Mouse (Mus musculus) embryonic stem cell, embryonic (primary cell): ENCODE measurements at regions not wholly inside any gene's neighbourhood (a gene's known extent, or its start where the extent isn't known, plus 50 kb on each side); places are given as distances from the start of the nearest gene placed in this dataset.
"Not testable (repeated sequence)": the region's sequence is repeated elsewhere in the genome, so short reads cannot be mapped to it uniquely, and the experiment has no call there.

Source experiments
- CTCF ChIA-PET, 4 experiments: fragments of 300-600 bp in 2 of 4; fragments of 350-600 bp in 2 of 4; sonication (Branson Sonifier 250); formaldehyde crosslinking; loops; one replicate each; lab custom pipeline; 2022; ENCODE audit warnings: inconsistent platforms in 2 of 4; lab: Charles Lee
- POLR2A ChIA-PET, 4 experiments: fragments of 300-600 bp in 2 of 4; fragments of 350-600 bp in 2 of 4; sonication (Branson Sonifier 250); formaldehyde crosslinking; loops; one replicate each; lab custom pipeline; 2022; ENCODE audit warnings: antibody characterized with exemption in 4 of 4, inconsistent platforms in 1 of 4; lab: Charles Lee

GRCm38 (mm10) chr15:42047088-42047976, 1913.2 kb downstream of the 9330182O14Rik start:
- POLR2A ChIA-PET, result no interaction called here
- CTCF ChIA-PET, result no interaction called here

- POLR2A ChIA-PET, result no interaction called here
- CTCF ChIA-PET, result no interaction called here
These were observed 1922.6 kb downstream of the 9330182O14Rik start for GRCm38 (mm10) chr15:42056772-42057171.

DNA sequence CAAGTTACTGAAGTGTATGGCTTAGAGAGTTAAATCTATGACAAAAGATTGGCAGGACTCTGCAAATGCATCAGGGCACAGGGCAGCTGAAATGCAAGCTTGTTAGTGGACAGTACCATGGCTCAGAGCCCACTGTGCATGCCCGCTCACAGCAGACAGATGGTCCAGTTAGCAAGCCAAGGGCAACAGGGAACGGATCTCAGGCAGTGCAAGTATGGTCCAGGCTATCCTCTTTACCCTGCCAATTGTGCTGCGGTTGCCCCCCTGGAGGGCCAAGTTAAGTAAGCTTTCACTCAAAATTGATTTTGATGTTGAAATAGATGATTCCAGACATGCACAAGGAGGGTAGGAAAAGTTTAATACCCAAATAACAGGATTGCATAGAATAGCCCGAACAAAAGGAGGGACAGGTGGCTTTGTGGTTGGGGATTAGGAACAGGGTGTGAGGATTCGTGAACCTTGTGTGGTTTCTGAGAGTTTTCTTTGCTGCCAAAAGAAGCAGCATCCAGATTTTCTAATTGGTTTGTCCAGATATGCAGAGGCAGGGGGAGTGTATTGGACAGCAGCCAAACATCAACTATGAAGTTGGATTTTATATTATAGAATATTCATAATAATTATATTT, 1934.2 kb downstream of the 9330182O14Rik start:
- CTCF ChIA-PET, result no interaction called here
- POLR2A ChIA-PET, result interaction anchor here in 1 of 4 experiments (0.6 kb wide), 1 partner anchor 144 kb away, joined by 3 read pairs; no protein-coding TSS in a partner anchor

- CTCF ChIA-PET, result no interaction called here
- POLR2A ChIA-PET, result no interaction called here
These were observed 1934.9 kb downstream of the 9330182O14Rik start for GRCm38 (mm10) chr15:42069072-42069471.

- CTCF ChIA-PET, result no interaction called here
- POLR2A ChIA-PET, result no interaction called here
These were observed 1939.3 kb downstream of the 9330182O14Rik start for GRCm38 (mm10) chr15:42073486-42073885.

DNA sequence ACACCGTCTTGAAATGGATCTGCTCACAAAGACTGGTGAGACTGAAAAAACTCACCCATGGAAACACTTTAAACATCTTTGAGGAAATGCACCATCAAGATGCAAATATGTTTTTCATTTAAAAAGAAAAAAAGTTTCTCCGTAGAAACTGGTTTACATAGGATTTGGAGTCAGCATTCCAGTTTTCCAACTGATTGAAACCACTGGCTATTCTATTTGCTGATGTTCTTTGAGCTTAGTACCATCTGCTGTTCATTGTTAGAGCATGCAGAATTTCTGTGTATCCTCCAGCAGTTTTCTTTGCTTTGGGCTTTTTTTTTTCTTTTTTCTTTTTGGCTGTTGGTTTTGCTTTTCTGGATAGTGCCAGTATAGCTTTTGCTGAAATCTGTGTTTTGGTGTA, 1948.3 kb downstream of the 9330182O14Rik start:
- POLR2A ChIA-PET, result interaction anchor here in 1 of 4 experiments (0.7 kb wide), 1 partner anchor 11 kb away, joined by 4 read pairs; no protein-coding TSS in a partner anchor

GRCm38 (mm10) chr15:42100730-42101129, 1966.6 kb downstream of the 9330182O14Rik start:
- ChIA-PET POLR2A (no interaction called here), CTCF (no interaction called here)

More for the DNA sequence above, 1948.3 kb downstream of the 9330182O14Rik start:
- CTCF ChIA-PET, result no interaction called here

DNA sequence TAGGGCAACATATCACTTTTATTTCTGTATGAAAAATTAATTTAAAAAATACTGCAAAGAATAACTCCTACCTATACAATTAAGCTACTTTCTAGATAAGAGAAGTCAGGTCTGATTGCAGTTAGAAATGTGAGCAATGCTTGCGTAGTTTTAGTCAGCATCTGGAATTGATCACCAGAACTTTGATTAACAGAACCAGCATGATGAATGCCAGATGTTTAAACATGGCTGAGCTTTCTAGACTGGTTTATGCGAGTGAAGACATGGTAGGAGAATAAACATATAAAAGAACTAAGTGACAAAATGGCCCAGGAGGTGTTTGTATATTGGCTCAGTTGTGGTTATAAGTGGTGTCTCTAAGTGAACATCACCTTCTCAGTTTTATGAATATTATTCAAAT, 1970.7 kb downstream of the 9330182O14Rik start:
- POLR2A ChIA-PET, result no interaction called here
- CTCF ChIA-PET, result no interaction called here

GRCm38 (mm10) chr15:42107106-42107505, 1972.9 kb downstream of the 9330182O14Rik start:
- POLR2A ChIA-PET, result no interaction called here
- CTCF ChIA-PET, result interaction anchor here in 1 of 4 experiments (0.6 kb wide), 1 partner anchor 449 kb away, joined by 12 read pairs; no protein-coding TSS in a partner anchor

GRCm38 (mm10) chr15:42111811-42112210, 1977.6 kb downstream of the 9330182O14Rik start:
- CTCF ChIA-PET, result interaction anchor here in 1 of 4 experiments (0.8 kb wide), 1 partner anchor 9 kb away, joined by 4 read pairs; no protein-coding TSS in a partner anchor
- POLR2A ChIA-PET, result interaction anchor here in 1 of 4 experiments (0.6 kb wide), 1 partner anchor 760 kb away, joined by 4 read pairs; no protein-coding TSS in a partner anchor

DNA sequence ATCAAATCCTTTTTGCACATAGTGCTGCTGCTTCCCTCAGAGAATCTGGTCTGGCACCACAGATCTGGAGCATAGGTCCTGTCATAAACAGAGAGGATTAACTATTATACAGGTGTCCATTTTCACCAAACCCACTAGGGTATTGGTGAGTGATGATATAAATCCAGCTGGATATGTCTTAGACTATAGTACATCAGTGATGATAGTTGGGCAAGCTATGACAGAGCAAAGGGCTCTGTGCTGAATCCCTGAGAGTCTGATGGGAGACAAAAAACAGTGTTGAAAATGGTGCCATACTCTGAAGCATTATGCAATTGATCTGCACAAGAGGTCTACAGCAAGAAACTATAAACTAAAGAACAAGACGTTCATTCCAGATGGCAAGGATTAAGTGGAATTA, 1993.3 kb downstream of the 9330182O14Rik start:
- ChIA-PET CTCF (no interaction called here), POLR2A (no interaction called here)

- ChIA-PET POLR2A (no interaction called here), CTCF (no interaction called here)
These were observed 1994.8 kb downstream of the 9330182O14Rik start for GRCm38 (mm10) chr15:42128976-42129375.

- CTCF ChIA-PET, result no interaction called here
- POLR2A ChIA-PET, result no interaction called here
These were observed 2032.4 kb downstream of the 9330182O14Rik start for GRCm38 (mm10) chr15:42166546-42166945.

DNA sequence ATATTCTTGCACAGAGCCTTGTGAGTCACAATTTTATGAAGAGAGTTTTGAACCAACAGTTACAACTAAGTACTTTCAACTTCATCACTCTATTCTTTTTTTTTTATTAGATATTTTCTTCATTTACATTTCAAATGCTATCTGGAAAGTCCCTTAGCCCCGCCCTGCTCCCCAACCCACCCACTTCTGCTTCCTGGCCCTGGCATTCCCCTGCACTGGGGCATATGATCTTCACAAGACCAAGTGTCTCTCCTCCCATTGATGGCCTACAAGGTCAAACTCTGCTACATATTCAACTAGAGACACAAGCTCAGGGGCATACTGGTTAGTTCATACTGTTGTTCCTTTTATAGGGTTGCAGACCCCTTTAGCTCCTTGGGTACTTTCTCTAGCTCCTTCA, 2043.6 kb downstream of the 9330182O14Rik start:
- CTCF ChIA-PET, POLR2A ChIA-PET: not testable (repeated sequence)

GRCm38 (mm10) chr15:42207187-42207846, 2073.2 kb downstream of the 9330182O14Rik start:
- POLR2A ChIA-PET, result no interaction called here
- CTCF ChIA-PET, result no interaction called here

GRCm38 (mm10) chr15:42219496-42219895, 2085.3 kb downstream of the 9330182O14Rik start:
- ChIA-PET POLR2A (no interaction called here), CTCF (no interaction called here)

GRCm38 (mm10) chr15:42220005-42220404, 2085.8 kb downstream of the 9330182O14Rik start:
- ChIA-PET POLR2A (no interaction called here), CTCF (no interaction called here)

- ChIA-PET POLR2A (no interaction called here), CTCF (no interaction called here)
These were observed 2090.8 kb downstream of the 9330182O14Rik start for GRCm38 (mm10) chr15:42225006-42225405.

GRCm38 (mm10) chr15:42231692-42232091, 2097.5 kb downstream of the 9330182O14Rik start:
- POLR2A ChIA-PET, result no interaction called here
- CTCF ChIA-PET, result no interaction called here

- CTCF ChIA-PET, result no interaction called here
- POLR2A ChIA-PET, result no interaction called here
These were observed 2112.6 kb downstream of the 9330182O14Rik start for GRCm38 (mm10) chr15:42246812-42247211.
